Mouse (Mus musculus) cerebellum, adult 2 months (tissue): ENCODE measurements around the gene Kirrel2.

ENCODE experiments used
- CTCF ChIP-seq: fragments of 200-500 bp; IDR thresholded peaks from 2 replicates; pipeline ENCODE4 v1.5.1; 2011; ENCODE audit warnings: low read depth, mild to moderate bottlenecking, control low read depth, low read length, moderate library complexity, borderline replicate concordance; ENCODE audit not compliant: insufficient read depth
- POLR2A ChIP-seq: fragments of 200-500 bp; IDR thresholded peaks from 2 replicates; pipeline ENCODE4 v1.6.1; 2011; ENCODE audit warnings: low read length, control low read depth, borderline replicate concordance; ENCODE audit not compliant: insufficient read depth

- no peak for TF ChIP-seq POLR2A
- no peak for TF ChIP-seq CTCF
These were observed 48.9 kb downstream of the Kirrel2 start for GRCm38 (mm10) chr7:30408639-30409038.
